Mouse (Mus musculus): ENCODE data around the gene Cyb5b.

GRCm38 (mm10) chr8:107193331-107193730 lies 42.9 kb downstream of the Cyb5b start:
- TF ChIP-seq CTCF (IDR thresholded peaks at IDR 0.05; ENCODE audit: borderline replicate concordance, insufficient read depth, low read length) (no peak), POLR2A (IDR thresholded peaks at IDR 0.05; ENCODE audit: low read depth, low read length) (no peak)

Measured in embryonic fibroblast, embryonic 13.5 days (primary cell).